Mouse (Mus musculus): Measurements from ENCODE around the gene Fxyd6. TPM values are rescaled to one million over a fixed set of nuclear protein-coding genes. Genes with fewer than 3 reads are reported as not detected.
A peak's percentile ranks its signal among the peaks of the same experiment; 100 is the strongest.

Gene Fxyd6
- polyA plus RNA-seq, 1 experiment from 2014 or later: 559 TPM

DNA sequence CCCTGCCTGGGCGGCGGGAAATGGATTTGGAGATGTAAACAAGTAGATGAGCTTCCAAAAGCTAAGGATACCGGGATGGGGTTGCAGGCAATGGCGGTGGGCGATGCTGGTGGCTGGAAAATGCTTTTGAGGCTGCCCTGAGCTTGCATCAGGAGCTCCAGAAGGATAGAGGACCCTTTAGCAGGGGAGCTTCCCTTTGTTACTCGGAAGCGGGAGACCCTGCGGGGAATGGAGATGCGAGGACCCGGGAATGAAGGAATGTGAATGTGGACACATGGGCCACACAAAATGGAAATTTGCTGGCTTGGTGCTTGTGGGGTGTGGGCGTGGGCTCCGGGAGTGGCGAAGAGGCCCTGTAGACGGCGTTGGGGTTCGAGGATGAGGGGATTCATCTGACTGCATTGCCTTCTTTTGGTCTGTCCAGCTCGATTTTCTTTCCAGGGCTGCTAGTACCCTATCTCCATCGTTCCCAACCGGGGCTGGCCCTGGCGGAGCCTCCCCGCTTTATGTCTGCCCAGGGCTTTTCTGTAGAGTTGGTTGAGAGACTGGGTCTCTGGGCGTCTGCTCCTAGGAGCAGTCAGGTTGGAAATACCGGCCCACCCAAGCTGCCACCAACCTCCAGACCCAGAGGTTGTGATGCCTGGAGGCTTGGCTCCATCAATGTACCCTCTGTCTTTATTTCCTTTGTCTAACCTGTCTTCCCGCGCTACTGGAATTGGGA lies 791 bp downstream of the Fxyd6 start:
- H3K4me2 ChIP-seq (ENCODE audit: low read length): peak overlapping the region; percentile 80
- H3K36me3 ChIP-seq (ENCODE audit: control insufficient read depth, insufficient read depth): no peaks in the 10 kb centered on the region
- peaks cover 30% of the 10 kb centered on the region for H3K4me1 ChIP-seq (replicated peaks; ENCODE audit: control insufficient read depth, insufficient read depth, low read length)
- H3K27ac ChIP-seq (ENCODE audit: low read length): peak overlapping the region; percentile 74
- peak overlapping the region; percentile 74 for H3K4me3 ChIP-seq (replicated peaks; ENCODE audit: low read length)
- 2% methylated on average over 25 of the region's 25 CpGs for WGBS
- peak overlapping the region; percentile 78 for H3K9ac ChIP-seq (replicated peaks; ENCODE audit: low read depth, low read length)
- peak; percentile 19 for ATAC-seq
- H3K27me3 ChIP-seq (replicated peaks; ENCODE audit: control insufficient read depth, insufficient read depth, low read length): no peaks in the 10 kb centered on the region
- H3K9me3 ChIP-seq (ENCODE audit: control insufficient read depth, low read length): no peaks in the 10 kb centered on the region

DNA sequence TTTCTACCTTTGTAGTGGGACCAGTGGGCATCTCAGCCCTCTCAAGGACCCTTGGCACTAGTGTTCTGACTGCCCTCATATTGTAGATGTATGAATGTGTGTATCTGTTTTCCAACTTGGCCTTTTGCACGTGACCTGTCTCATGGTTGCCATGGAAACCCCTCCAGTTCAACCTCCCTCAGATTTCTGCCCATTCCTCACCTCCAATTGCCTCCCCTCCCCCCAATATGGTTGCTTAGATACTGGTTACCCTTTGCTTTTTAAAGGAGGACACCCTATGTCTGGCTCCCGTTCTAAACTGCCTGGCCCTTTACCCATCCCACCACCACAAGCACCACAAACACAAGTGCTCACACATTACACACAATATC lies 1.3 kb downstream of the Fxyd6 start:
- H3K27me3 ChIP-seq (replicated peaks; ENCODE audit: control insufficient read depth, insufficient read depth, low read length): no peaks in the 10 kb centered on the region
- WGBS: 7% methylated on average over 2 of the region's 2 CpGs
- H3K27ac ChIP-seq (ENCODE audit: low read length): peak overlapping the region; percentile 74
- H3K9me3 ChIP-seq (ENCODE audit: control insufficient read depth, low read length): no peaks in the 10 kb centered on the region
- peak overlapping the region; percentile 78 for H3K9ac ChIP-seq (replicated peaks; ENCODE audit: low read depth, low read length)
- peak overlapping the region; percentile 80 for H3K4me2 ChIP-seq (ENCODE audit: low read length)
- no peaks in the 10 kb centered on the region for H3K36me3 ChIP-seq (ENCODE audit: control insufficient read depth, insufficient read depth)
- peaks cover 35% of the 10 kb centered on the region for H3K4me1 ChIP-seq (replicated peaks; ENCODE audit: control insufficient read depth, insufficient read depth, low read length)
- peak; percentile 21 for ATAC-seq
- H3K4me3 ChIP-seq (replicated peaks; ENCODE audit: low read length): peak overlapping the region; percentile 74

DNA sequence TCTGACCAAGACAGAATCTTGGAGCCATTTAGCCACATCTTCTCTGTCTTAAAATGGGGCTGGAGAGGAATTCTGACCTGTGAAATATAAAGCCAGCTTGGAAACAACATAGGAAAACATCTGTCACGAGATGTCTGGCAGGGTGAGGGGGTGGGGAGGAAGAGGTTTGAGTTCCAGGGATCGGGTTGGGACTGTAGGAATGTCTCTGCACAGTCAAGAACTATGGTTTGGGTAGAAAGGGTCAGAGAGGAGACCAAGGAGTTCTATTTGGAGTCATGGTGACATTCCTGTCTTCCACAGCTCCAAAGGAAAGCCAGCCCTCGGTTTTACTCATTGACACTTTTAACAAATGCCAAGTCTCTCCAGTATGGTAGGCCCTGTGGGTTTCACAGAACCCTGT lies 3.9 kb downstream of the Fxyd6 start:
- peaks cover 47% of the 10 kb centered on the region for H3K4me1 ChIP-seq (replicated peaks; ENCODE audit: control insufficient read depth, insufficient read depth, low read length)
- no peak overlapping the region for H3K27ac ChIP-seq (ENCODE audit: low read length)
- H3K4me2 ChIP-seq (ENCODE audit: low read length): no peak overlapping the region
- 84% methylated on average over 3 of the region's 3 CpGs for WGBS
- no peaks in the 10 kb centered on the region for H3K36me3 ChIP-seq (ENCODE audit: control insufficient read depth, insufficient read depth)
- no peak for ATAC-seq
- H3K27me3 ChIP-seq (replicated peaks; ENCODE audit: control insufficient read depth, insufficient read depth, low read length): no peaks in the 10 kb centered on the region
- no peak overlapping the region for H3K4me3 ChIP-seq (replicated peaks; ENCODE audit: low read length)
- no peak overlapping the region for H3K9ac ChIP-seq (replicated peaks; ENCODE audit: low read depth, low read length)
- no peaks in the 10 kb centered on the region for H3K9me3 ChIP-seq (ENCODE audit: control insufficient read depth, low read length)

- no peak overlapping the region for H3K9ac ChIP-seq (replicated peaks; ENCODE audit: low read depth, low read length)
- H3K27ac ChIP-seq (ENCODE audit: low read length): no peak overlapping the region
- H3K9me3 ChIP-seq (ENCODE audit: control insufficient read depth, low read length): no peaks in the 10 kb centered on the region
- 93% methylated on average over 6 of the region's 6 CpGs for WGBS
- no peak overlapping the region for H3K4me3 ChIP-seq (replicated peaks; ENCODE audit: low read length)
- no peaks in the 10 kb centered on the region for H3K27me3 ChIP-seq (replicated peaks; ENCODE audit: control insufficient read depth, insufficient read depth, low read length)
- ATAC-seq: no peak
- no peak overlapping the region for H3K4me2 ChIP-seq (ENCODE audit: low read length)
- H3K36me3 ChIP-seq (ENCODE audit: control insufficient read depth, insufficient read depth): no peaks in the 10 kb centered on the region
- H3K4me1 ChIP-seq (replicated peaks; ENCODE audit: control insufficient read depth, insufficient read depth, low read length): peaks cover 53% of the 10 kb centered on the region
Observed at GRCm38 (mm10) chr9:45374988-45375502, 5.1 kb downstream of the Fxyd6 start.

DNA sequence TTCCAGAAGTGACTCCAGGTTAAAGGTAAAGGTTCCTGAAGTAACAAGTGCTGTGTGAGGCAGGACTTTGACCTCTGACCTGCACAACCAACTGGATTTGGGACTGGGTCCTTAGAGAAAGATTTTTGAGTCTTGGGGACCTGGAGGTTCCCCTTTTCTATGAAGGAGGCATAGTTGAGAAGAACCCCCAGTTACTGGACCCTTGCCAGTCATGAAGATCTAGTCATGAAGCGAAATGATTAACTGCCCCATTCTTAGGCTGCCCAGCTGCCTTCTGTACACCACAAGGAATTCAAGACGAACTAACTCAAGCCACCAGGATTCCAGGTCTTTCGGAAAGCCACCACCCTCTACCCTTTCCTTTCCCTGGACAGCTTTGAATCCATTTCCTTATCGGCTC lies 6.4 kb downstream of the Fxyd6 start:
- no peak for ATAC-seq
- Histone ChIP-seq H3K27me3 (replicated peaks; ENCODE audit: control insufficient read depth, insufficient read depth, low read length) (no peaks in the 10 kb centered on the region), H3K4me1 (replicated peaks; ENCODE audit: control insufficient read depth, insufficient read depth, low read length) (peaks cover 63% of the 10 kb centered on the region)

GRCm38 (mm10) chr9:45376883-45377282 lies 6.9 kb downstream of the Fxyd6 start:
- 37% methylated on average over 2 of the region's 2 CpGs for WGBS
- Histone ChIP-seq H3K4me1 (replicated peaks; ENCODE audit: control insufficient read depth, insufficient read depth, low read length) (peaks cover 62% of the 10 kb centered on the region), H3K36me3 (ENCODE audit: control insufficient read depth, insufficient read depth) (no peaks in the 10 kb centered on the region)

More for the DNA sequence above, 6.4 kb downstream of the Fxyd6 start:
- Histone ChIP-seq H3K9me3 (ENCODE audit: control insufficient read depth, low read length) (no peaks in the 10 kb centered on the region), H3K9ac (replicated peaks; ENCODE audit: low read depth, low read length) (no peak overlapping the region), H3K27ac (ENCODE audit: low read length) (no peak overlapping the region), H3K36me3 (ENCODE audit: control insufficient read depth, insufficient read depth) (no peaks in the 10 kb centered on the region), H3K4me3 (replicated peaks; ENCODE audit: low read length) (no peak overlapping the region), H3K4me2 (ENCODE audit: low read length) (no peak overlapping the region)
- 82% methylated on average over 4 of the region's 4 CpGs for WGBS

DNA sequence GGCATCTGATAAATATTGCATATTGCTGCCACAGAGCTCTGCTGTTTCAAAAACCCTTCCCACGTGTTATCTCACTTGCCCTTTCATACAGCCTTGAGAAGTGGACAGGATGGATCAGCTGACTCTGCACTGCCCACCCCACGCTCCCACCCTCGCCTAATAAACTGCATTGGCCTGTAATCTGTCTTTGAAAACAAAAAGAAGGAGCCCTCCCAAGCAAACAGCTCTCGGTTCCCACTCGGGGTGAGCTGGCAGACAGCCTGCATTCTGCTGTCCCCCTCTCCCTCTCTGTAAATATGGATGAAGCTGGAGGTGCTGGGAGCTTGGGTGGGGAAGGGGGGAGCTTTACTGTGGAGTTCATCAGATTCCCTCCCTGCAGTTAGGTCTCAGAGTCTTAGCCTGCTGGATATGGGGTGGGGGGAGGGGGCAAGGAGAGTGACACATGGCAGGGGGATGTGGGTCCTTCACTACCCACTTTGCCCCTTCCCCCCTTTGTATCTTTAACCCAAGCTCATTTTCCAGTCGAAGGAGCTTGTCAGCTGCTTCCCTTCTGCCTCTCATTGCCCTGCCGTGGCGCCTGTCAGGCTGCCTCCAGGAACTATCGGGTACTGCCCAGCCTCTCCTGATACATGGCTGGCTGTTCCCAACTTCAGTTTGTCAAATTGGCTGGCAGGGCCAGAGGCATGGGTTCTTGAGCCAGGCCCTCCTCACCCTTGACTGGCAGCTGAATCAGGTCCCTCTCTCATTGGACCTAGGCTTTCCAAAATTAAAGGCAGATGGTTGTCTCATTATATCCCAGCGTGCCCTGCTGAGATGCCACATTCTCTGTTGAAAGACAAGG lies 10.6 kb downstream of the Fxyd6 start:
- H3K9ac ChIP-seq (replicated peaks; ENCODE audit: low read depth, low read length): 0 out of 2 replicates have a peak overlapping the region, but pooled peaks have one; percentile 38
- 17% methylated on average over 10 of the region's 10 CpGs for WGBS
- peaks cover 57% of the 10 kb centered on the region for H3K4me1 ChIP-seq (replicated peaks; ENCODE audit: control insufficient read depth, insufficient read depth, low read length)
- no peak overlapping the region for H3K4me3 ChIP-seq (replicated peaks; ENCODE audit: low read length)
- H3K27ac ChIP-seq (ENCODE audit: low read length): peak overlapping the region; percentile 86
- ATAC-seq: peak; percentile 80
- peak overlapping the region; percentile 12; the same call in 1 of the 2 replicates for H3K4me2 ChIP-seq (ENCODE audit: low read length)
- no peaks in the 10 kb centered on the region for H3K27me3 ChIP-seq (replicated peaks; ENCODE audit: control insufficient read depth, insufficient read depth, low read length)
- H3K9me3 ChIP-seq (ENCODE audit: control insufficient read depth, low read length): no peaks in the 10 kb centered on the region
- no peaks in the 10 kb centered on the region for H3K36me3 ChIP-seq (ENCODE audit: control insufficient read depth, insufficient read depth)

More at GRCm38 (mm10) chr9:45376883-45377282, 6.9 kb downstream of the Fxyd6 start:
- no peak overlapping the region for H3K4me3 ChIP-seq (replicated peaks; ENCODE audit: low read length)
- ATAC-seq: no peak
- no peaks in the 10 kb centered on the region for H3K9me3 ChIP-seq (ENCODE audit: control insufficient read depth, low read length)
- no peak overlapping the region for H3K4me2 ChIP-seq (ENCODE audit: low read length)
- H3K27ac ChIP-seq (ENCODE audit: low read length): no peak overlapping the region
- no peak overlapping the region for H3K9ac ChIP-seq (replicated peaks; ENCODE audit: low read depth, low read length)
- H3K27me3 ChIP-seq (replicated peaks; ENCODE audit: control insufficient read depth, insufficient read depth, low read length): no peaks in the 10 kb centered on the region

- peak overlapping the region; percentile 45 for H3K27ac ChIP-seq (ENCODE audit: low read length)
- no peak overlapping the region for H3K4me2 ChIP-seq (ENCODE audit: low read length)
- H3K4me3 ChIP-seq (replicated peaks; ENCODE audit: low read length): no peak overlapping the region
- ATAC-seq: peak; percentile 5; the same call in 1 of the 2 replicates
- H3K9ac ChIP-seq (replicated peaks; ENCODE audit: low read depth, low read length): no peak overlapping the region
- H3K27me3 ChIP-seq (replicated peaks; ENCODE audit: control insufficient read depth, insufficient read depth, low read length): no peaks in the 10 kb centered on the region
- peaks cover 44% of the 10 kb centered on the region for H3K4me1 ChIP-seq (replicated peaks; ENCODE audit: control insufficient read depth, insufficient read depth, low read length)
- no peaks in the 10 kb centered on the region for H3K9me3 ChIP-seq (ENCODE audit: control insufficient read depth, low read length)
- no peaks in the 10 kb centered on the region for H3K36me3 ChIP-seq (ENCODE audit: control insufficient read depth, insufficient read depth)
- WGBS: 59% methylated on average over 5 of the region's 5 CpGs
Observed at GRCm38 (mm10) chr9:45382336-45382735, 12.4 kb downstream of the Fxyd6 start.

DNA sequence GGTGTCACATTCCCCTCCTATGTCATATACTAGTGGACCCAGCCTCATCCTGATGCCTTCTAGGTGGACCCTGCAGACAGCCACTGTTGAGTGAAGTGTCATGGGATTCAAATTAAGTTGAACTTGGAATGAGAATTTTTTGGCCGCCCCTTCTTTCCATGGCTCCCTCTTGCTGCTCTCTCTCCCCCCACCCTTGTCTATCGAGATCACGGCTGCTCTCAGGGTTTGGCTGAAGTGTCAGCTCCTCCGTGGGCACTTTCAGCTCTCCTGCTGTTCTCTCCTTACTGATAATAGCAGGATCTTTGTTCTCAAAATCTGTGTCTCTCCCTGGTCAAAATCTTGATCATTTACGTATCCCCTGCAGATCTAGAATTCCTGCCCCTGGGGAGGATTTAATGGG lies 12.8 kb downstream of the Fxyd6 start:
- WGBS: 64% methylated on average over 5 of the region's 5 CpGs
- H3K9ac ChIP-seq (replicated peaks; ENCODE audit: low read depth, low read length): no peak overlapping the region
- no peaks in the 10 kb centered on the region for H3K36me3 ChIP-seq (ENCODE audit: control insufficient read depth, insufficient read depth)
- H3K4me3 ChIP-seq (replicated peaks; ENCODE audit: low read length): no peak overlapping the region
- H3K27me3 ChIP-seq (replicated peaks; ENCODE audit: control insufficient read depth, insufficient read depth, low read length): no peaks in the 10 kb centered on the region
- no peak overlapping the region for H3K4me2 ChIP-seq (ENCODE audit: low read length)
- no peaks in the 10 kb centered on the region for H3K9me3 ChIP-seq (ENCODE audit: control insufficient read depth, low read length)
- H3K4me1 ChIP-seq (replicated peaks; ENCODE audit: control insufficient read depth, insufficient read depth, low read length): peaks cover 42% of the 10 kb centered on the region
- ATAC-seq: no peak
- 0 out of 2 replicates have a peak overlapping the region, but pooled peaks have one; percentile 6 for H3K27ac ChIP-seq (ENCODE audit: low read length)

Measured in forebrain, embryonic 16.5 days (tissue).